Mouse (Mus musculus) C2C12 (cell line): ENCODE data around the gene Fbxo45.

ENCODE experiments used
- CTCF ChIP-seq: IDR thresholded peaks from one replicate; pipeline ENCODE4 v1.5.1; 2011; ENCODE audit not compliant: control insufficient read depth, insufficient read depth, insufficient read length
- FOSL1 ChIP-seq: IDR thresholded peaks from one replicate; pipeline ENCODE4 v1.8.0; 2011; ENCODE audit warnings: mild to moderate bottlenecking, low read length; ENCODE audit not compliant: poor library complexity, insufficient read depth, severe bottlenecking
- MAX ChIP-seq: IDR thresholded peaks from one replicate; pipeline ENCODE4 v1.6.1; 2011; ENCODE audit warnings: mild to moderate bottlenecking, control low read depth
- MYOD1 ChIP-seq: IDR thresholded peaks from one replicate; pipeline ENCODE4 v1.6.1; 2011; ENCODE audit warnings: low read depth; ENCODE audit not compliant: control insufficient read depth, insufficient read length
- USF1 ChIP-seq: IDR thresholded peaks from one replicate; pipeline ENCODE4 v1.6.1; 2011; ENCODE audit warnings: low read depth, mild to moderate bottlenecking, control low read depth, moderate library complexity

DNA sequence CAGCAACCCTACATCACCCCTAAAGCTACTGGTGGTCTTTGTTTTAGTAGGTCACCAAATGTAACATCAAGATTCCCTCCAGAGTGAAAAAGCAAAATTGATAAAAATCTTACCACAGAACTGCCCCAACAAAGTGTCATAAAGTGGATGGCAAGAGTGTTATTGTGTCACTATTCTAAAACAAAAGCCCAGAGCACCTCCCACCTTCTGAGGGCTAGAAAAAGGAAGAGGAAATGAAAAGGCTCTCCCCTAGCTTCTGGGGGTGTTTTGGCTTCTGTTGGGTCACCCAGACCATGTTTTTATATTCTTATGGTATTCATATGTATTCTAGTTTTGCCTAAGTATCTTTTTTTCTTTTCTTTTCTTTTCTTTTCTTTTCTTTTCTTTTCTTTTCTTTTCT, 24.6 kb downstream of the Fbxo45 start:
- TF ChIP-seq CTCF (no peak), USF1 (no peak), MAX (no peak), FOSL1 (no peak), MYOD1 (no peak)
